Mouse (Mus musculus) kidney, embryonic 14.5 days (tissue): ENCODE measurements at regions not wholly inside any gene's neighbourhood (a gene's known extent, or its start where the extent isn't known, plus 50 kb on each side); places are given as distances from the start of the nearest gene placed in this dataset.

Experiments used
- ATAC-seq: fragments of 200-750 bp; cut with Nextera tagmentation; 2 replicates; pipeline ENCODE4 v1.8.0; 2017; ENCODE audit warnings: moderate number of reproducible peaks, mild to moderate bottlenecking, moderate TSS enrichment, moderate library complexity; ENCODE audit not compliant: low FRiP score, low TSS enrichment
- H3K27ac ChIP-seq: fragments of 300-500 bp; sonication (generic); 2 replicates; pipeline ENCODE4 v1.5.1; 2014; ENCODE audit warnings: low read depth, mild to moderate bottlenecking, low read length, moderate library complexity, mixed read lengths
- H3K27me3 ChIP-seq: fragments of 300-500 bp; sonication (generic); 2 replicates; pipeline ENCODE4 v1.6.1; 2014; ENCODE audit warnings: mild to moderate bottlenecking, low read length; ENCODE audit not compliant: control insufficient read depth, insufficient read depth
- H3K36me3 ChIP-seq: fragments of 300-500 bp; sonication (generic); 2 replicates; pipeline ENCODE4 v1.6.1; 2014; ENCODE audit warnings: low read length, mixed read lengths; ENCODE audit not compliant: control insufficient read depth, insufficient read depth
- H3K4me1 ChIP-seq: fragments of 300-500 bp; sonication (generic); 2 replicates; pipeline ENCODE4 v1.6.1; 2014; ENCODE audit warnings: low read length, mixed read lengths; ENCODE audit not compliant: control insufficient read depth, insufficient read depth
- H3K4me2 ChIP-seq: fragments of 300-500 bp; sonication (generic); replicated peaks from 2 replicates; pipeline ENCODE4 v1.6.1; 2014; ENCODE audit warnings: low read depth, mild to moderate bottlenecking, low read length
- H3K4me3 ChIP-seq: fragments of 300-500 bp; sonication (generic); 2 replicates; pipeline ENCODE4 v1.5.1; 2014; ENCODE audit warnings: mild to moderate bottlenecking, low read length
- H3K9ac ChIP-seq: fragments of 300-500 bp; sonication (generic); 2 replicates; pipeline ENCODE4 v1.6.1; 2014; ENCODE audit warnings: low read depth, mild to moderate bottlenecking, low read length, moderate library complexity
- H3K9me3 ChIP-seq: fragments of 300-500 bp; sonication (generic); 2 replicates; pipeline ENCODE4 v1.6.1; 2016; ENCODE audit warnings: low read length; ENCODE audit not compliant: control insufficient read depth
- WGBS: fragments of 180-500 bp; shearing (Covaris S2); extraction: QIAGEN DNeasy Blood & Tissue Kit; methylation state at CpG from one replicate; pipeline ENCODE4 v1.1.7; 2014; 5-methylcytosine and 5-hydroxymethylcytosine counted together

DNA sequence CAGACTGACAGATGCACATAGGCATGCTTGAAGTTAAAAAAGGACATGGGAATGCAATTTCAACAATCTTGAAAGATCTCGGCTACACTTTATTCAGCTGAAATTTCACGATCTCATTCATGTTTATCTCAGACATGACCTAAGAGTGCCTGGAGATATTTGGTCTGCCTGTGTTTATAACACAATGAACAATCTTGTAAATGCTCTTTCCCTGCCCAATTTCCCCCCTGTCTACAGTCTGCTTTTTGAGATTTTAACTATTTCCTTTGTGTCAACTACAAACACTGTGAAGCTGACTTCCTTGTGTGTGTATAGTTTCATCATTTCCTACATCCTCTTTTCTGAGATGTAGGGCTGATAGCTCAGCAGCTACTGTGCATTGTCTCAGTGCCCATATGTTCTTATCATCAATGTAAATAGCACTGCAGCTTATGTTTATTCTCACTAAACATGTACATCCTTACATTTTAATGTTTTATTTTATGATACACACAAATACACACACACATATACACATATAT, 319.4 kb upstream of the A1bg start:
- H3K27ac ChIP-seq, result no peak overlapping the region
- ATAC-seq, result no peak
- WGBS, result 77% methylated on average over 2 of the region's 2 CpGs

DNA sequence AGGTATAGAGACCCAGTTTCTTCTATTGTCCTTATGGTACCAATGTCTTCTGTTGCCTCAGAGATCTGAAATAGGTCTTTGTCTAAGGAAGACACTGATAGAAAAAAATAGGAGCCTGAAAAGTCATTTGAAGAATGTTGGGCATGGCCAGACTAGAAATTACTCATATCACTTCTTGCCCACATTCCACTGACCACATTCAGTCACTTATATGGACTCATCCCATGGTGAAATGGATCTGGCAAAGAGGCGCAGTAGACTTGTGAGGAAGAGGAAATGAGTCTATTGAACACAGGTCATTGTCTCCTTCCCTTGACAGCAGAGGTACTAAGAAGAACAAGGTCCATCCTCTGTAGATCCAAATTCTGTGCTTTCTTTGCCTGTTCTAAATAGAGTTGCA, 318.9 kb upstream of the A1bg start:
- H3K27me3 ChIP-seq, result no peaks in the 10 kb centered on the region
- no peak overlapping the region for H3K9ac ChIP-seq
- 87% methylated on average over 1 of the region's 1 CpGs for WGBS
- no peak overlapping the region for H3K27ac ChIP-seq
- no peak for ATAC-seq
- H3K36me3 ChIP-seq, result no peaks in the 10 kb centered on the region
- H3K4me2 ChIP-seq, result no peak overlapping the region
- H3K4me1 ChIP-seq, result 0 out of 2 replicates have a peak, but pooled peaks cover 3% of the 10 kb centered on the region
- no peak overlapping the region for H3K4me3 ChIP-seq
- H3K9me3 ChIP-seq, result no peaks in the 10 kb centered on the region

More for the DNA sequence above, 319.4 kb upstream of the A1bg start:
- Histone ChIP-seq H3K9ac (no peak overlapping the region), H3K27me3 (no peaks in the 10 kb centered on the region), H3K4me2 (no peak overlapping the region), H3K9me3 (no peaks in the 10 kb centered on the region), H3K4me3 (no peak overlapping the region), H3K4me1 (0 out of 2 replicates have a peak, but pooled peaks cover 3% of the 10 kb centered on the region), H3K36me3 (no peaks in the 10 kb centered on the region)

DNA sequence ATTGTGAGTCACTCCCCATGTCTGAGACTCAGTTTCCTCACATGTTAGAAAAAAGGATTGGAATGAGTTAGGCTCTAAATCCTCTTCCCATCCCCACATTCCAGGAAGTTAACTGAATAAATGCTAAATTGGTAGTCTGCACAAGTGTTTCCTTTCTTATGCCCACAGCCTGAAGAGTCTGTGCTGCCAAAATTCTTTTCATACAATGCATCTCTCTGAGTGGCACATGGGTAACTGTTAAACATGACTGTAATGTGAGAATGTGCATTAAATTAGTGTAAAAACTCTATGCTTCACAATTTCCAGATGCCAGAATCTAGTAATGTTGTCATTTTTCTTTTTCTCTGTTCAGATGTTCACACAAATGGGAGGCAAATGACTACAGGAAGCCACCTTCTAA, 317.5 kb upstream of the A1bg start:
- no peak overlapping the region for H3K4me2 ChIP-seq
- H3K9ac ChIP-seq, result no peak overlapping the region
- H3K4me3 ChIP-seq, result no peak overlapping the region
- H3K27ac ChIP-seq, result no peak overlapping the region
- ATAC-seq, result no peak
- H3K27me3 ChIP-seq, result no peaks in the 10 kb centered on the region
- no peaks in the 10 kb centered on the region for H3K9me3 ChIP-seq
- 0 out of 2 replicates have a peak, but pooled peaks cover 3% of the 10 kb centered on the region for H3K4me1 ChIP-seq
- H3K36me3 ChIP-seq, result no peaks in the 10 kb centered on the region

DNA sequence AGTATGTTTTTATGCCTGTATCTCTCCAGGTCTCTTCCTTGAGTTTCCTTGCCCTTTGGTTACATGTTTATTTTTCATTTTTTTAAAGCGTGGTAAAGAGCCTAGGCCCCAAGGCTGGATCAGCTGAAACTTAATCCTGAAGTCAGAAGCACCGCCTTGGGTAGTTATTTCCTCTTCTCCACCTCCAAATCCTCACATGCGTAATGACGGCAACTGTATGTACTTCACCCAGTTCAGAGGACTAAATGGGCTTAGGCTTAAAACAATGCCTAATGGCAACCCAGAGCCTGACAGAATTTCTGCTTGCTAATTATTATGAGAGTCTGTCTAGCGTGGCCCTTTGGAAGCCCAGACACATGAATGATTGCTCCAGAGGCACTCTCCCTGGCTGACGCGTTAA, 316.6 kb upstream of the A1bg start:
- no peak; the same call in 1 of the 2 replicates for ATAC-seq
- Histone ChIP-seq H3K9me3 (no peaks in the 10 kb centered on the region), H3K9ac (no peak overlapping the region), H3K27ac (no peak overlapping the region), H3K4me2 (no peak overlapping the region), H3K4me3 (no peak overlapping the region), H3K36me3 (no peaks in the 10 kb centered on the region), H3K27me3 (no peaks in the 10 kb centered on the region), H3K4me1 (0 out of 2 replicates have a peak, but pooled peaks cover 3% of the 10 kb centered on the region)
- 52% methylated on average over 7 of the region's 7 CpGs for WGBS

DNA sequence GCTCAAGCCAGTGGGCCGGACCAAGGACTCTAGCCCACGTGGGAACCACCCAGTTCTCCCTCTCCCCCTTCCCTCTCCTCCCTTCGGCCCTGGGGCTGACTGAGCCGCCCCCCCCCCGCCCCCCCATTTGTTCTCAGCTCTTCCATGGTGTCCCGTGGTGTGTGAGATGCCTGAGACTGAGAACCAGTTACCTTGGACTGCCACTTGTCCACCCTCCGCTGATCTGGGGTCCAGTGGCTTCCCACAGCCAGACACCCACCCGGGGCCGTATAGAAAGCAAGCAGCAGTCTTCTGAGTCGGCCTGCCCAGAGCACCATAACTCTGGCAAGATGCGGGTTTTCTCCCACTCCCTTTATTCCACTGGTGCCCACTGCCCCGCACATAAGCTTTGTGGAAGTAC, 316.2 kb upstream of the A1bg start:
- no peak overlapping the region for H3K4me2 ChIP-seq
- H3K9me3 ChIP-seq, result no peaks in the 10 kb centered on the region
- no peak overlapping the region for H3K27ac ChIP-seq
- no peaks in the 10 kb centered on the region for H3K36me3 ChIP-seq
- WGBS, result 69% methylated on average over 11 of the region's 12 CpGs
- H3K4me1 ChIP-seq, result 0 out of 2 replicates have a peak, but pooled peaks cover 3% of the 10 kb centered on the region
- peak; percentile 64; the same call in 1 of the 2 replicates for ATAC-seq
- H3K27me3 ChIP-seq, result no peaks in the 10 kb centered on the region
- no peak overlapping the region for H3K4me3 ChIP-seq
- no peak overlapping the region for H3K9ac ChIP-seq

DNA sequence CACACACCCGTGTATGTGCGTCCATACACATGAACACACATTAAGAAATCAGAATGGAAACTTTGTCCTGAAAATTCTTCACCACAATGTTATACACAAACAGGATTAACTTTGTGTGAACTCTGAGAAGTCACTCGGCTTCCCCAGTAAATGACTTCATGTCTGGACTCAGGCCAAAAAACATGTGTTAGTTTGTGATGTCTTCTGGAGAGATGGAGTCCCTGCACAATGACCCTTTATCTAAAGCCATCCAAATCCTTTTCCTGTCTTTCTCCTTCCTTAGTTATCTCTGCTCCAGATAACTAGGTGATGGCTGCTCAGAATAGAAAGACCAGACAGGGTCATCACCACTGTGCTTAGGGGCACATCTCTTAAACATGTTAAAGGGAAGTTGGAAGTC, 306.8 kb upstream of the A1bg start:
- Histone ChIP-seq H3K36me3 (no peaks in the 10 kb centered on the region), H3K4me3 (no peak overlapping the region), H3K4me2 (no peak overlapping the region), H3K27ac (no peak overlapping the region), H3K4me1 (no peaks in the 10 kb centered on the region), H3K9me3 (no peaks in the 10 kb centered on the region), H3K9ac (no peak overlapping the region), H3K27me3 (no peaks in the 10 kb centered on the region)
- no peak for ATAC-seq
- WGBS, result 73% methylated on average over 3 of the region's 3 CpGs

DNA sequence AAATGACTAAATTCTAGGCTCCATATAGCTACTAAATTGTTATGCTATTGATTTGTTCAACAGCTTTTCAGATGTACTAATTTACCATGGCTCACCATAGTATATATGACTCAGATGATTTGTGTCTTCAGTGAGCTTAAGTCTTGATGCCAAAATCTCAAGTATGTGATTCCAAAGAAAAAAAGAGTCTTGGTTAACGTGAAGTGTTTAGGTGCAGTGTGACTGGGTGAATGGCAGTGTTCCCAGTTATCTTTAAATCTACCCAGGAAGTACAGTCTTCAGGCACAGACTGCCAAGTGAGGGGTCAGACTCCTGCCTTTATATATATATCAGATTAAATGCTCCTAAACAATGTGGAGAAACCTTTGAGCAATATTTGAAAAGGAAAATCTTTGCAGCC, 300.1 kb upstream of the A1bg start:
- Histone ChIP-seq H3K27ac (no peak overlapping the region), H3K4me2 (no peak overlapping the region), H3K36me3 (no peaks in the 10 kb centered on the region), H3K9me3 (no peaks in the 10 kb centered on the region), H3K4me1 (no peaks in the 10 kb centered on the region), H3K4me3 (no peak overlapping the region), H3K9ac (no peak overlapping the region), H3K27me3 (no peaks in the 10 kb centered on the region)
- WGBS, result 60% methylated on average over 1 of the region's 1 CpGs
- no peak for ATAC-seq

DNA sequence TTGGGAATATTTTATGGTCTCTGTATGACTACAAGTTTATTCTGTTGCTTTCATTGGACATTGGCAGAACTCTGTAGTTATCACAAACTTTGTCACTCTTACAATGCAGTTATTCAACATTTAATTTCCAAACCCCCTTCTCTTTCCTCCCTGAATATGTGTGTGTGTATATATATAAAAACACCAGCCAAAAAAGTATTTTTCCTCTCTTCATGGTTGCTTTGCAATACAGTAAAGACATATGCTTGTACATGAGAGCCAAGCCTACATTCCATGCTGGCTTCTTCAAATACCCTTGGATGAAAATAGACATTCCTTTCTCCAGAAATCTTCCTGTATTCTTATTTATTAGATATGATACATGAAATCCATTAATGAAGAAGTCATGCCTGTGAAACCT, 287.3 kb upstream of the A1bg start:
- no peak for ATAC-seq
- no peaks in the 10 kb centered on the region for H3K9me3 ChIP-seq
- H3K4me1 ChIP-seq, result no peaks in the 10 kb centered on the region
- H3K4me3 ChIP-seq, result no peak overlapping the region
- H3K27me3 ChIP-seq, result no peaks in the 10 kb centered on the region
- H3K9ac ChIP-seq, result no peak overlapping the region
- H3K4me2 ChIP-seq, result no peak overlapping the region
- no peak overlapping the region for H3K27ac ChIP-seq
- no peaks in the 10 kb centered on the region for H3K36me3 ChIP-seq

DNA sequence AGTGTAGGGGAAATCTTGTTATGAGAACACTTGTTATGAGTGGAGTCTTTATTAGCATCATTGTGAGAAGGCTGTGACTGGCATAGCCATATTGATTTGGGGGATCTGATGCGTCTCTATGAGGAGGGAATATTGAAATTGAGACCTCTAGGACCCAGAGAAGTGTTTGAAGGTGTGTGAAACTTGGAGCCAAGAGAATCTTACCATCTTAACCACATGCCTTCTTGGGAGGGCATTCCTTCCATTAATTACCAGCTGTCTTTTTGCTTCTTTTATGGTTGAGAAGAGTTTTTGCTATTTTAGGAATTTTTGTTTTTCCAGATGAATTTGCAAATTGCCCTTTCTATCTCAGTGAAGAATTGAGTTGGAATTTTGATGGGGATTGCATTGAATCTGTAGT, 267.2 kb upstream of the A1bg start:
- 96% methylated on average over 1 of the region's 1 CpGs for WGBS
- H3K27ac ChIP-seq, result no peak overlapping the region

More for the DNA sequence above, 267.2 kb upstream of the A1bg start:
- no peak overlapping the region for H3K4me2 ChIP-seq
- no peak for ATAC-seq
- no peaks in the 10 kb centered on the region for H3K9me3 ChIP-seq
- H3K9ac ChIP-seq, result no peak overlapping the region
- H3K36me3 ChIP-seq, result no peaks in the 10 kb centered on the region
- no peak overlapping the region for H3K4me3 ChIP-seq
- H3K4me1 ChIP-seq, result no peaks in the 10 kb centered on the region
- H3K27me3 ChIP-seq, result no peaks in the 10 kb centered on the region
